Mouse (Mus musculus) common myeloid progenitor, adult 5-6 weeks (primary cell): Measurements from ENCODE around the gene Cfap298. TPM values are rescaled to one million over a fixed set of nuclear protein-coding genes. Genes with fewer than 3 reads are reported as not detected.

Experiments used
- total RNA-seq: library from RNA; stranded (forward); fragments of 200-1000, 187-1606 nt; gene quantifications from 2 replicates; pipeline ENCODE4 v1.2.3, GENCODE M21; 2017

The Cfap298 gene
- total RNA-seq, 1 experiment from 2014 or later, result 72.0 TPM

Other genes with a start within 250 kb of the Cfap298 start
- 40.6 and 54.6 TPM in 2 replicates for gene Mis18a, start 207.7 kb downstream of the Cfap298 start, total RNA-seq
- gene Mrap, start 196.9 kb downstream of the Cfap298 start, total RNA-seq, result not detected in 2 replicates
- gene Urb1, start 124.7 kb downstream of the Cfap298 start, total RNA-seq, result 13.8 and 19.7 TPM in 2 replicates
- not detected in 2 replicates for gene Eva1c, start 108.4 kb downstream of the Cfap298 start, total RNA-seq
- gene Synj1, start 76.2 kb upstream of the Cfap298 start, total RNA-seq, result 27.1 and 40.4 TPM in 2 replicates
- gene Paxbp1, start 109.4 kb upstream of the Cfap298 start, total RNA-seq, result 82.4 and 88.2 TPM in 2 replicates
- gene 4932438H23Rik, start 160.0 kb upstream of the Cfap298 start, total RNA-seq, result not detected in 2 replicates